Mouse (Mus musculus): ENCODE results near the gene Anapc2. TPM values are rescaled to one million over a fixed set of nuclear protein-coding genes. Genes with fewer than 3 reads are reported as not detected.

The Anapc2 gene
- polyA plus RNA-seq, 1 experiment from 2014 or later, result 128 TPM

DNA sequence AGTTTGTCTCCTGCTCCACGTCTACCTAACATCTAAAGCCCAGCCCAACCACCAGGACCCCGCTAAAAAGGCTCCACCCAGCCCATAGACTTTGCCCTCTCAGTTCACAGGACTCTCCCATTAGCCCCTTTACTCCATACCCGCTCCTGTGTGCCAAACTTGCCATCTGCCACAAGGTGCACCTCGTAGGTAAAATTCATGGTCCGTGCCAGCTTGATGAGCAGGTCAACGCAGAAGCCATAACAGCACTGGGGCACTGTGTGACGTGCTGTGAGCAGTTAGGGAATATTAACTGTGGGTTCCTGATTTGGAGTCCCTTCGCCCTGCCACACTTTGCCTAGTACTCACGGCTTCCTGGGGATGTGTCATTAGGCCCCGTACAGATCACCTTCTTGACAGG lies 25.8 kb downstream of the Anapc2 start:
- Histone ChIP-seq H3K9ac (ENCODE audit: low read length) (no peak overlapping the region), H3K4me3 (ENCODE audit: low read depth, low read length) (no peak overlapping the region), H3K36me3 (ENCODE audit: control insufficient read depth, insufficient read depth, low read length) (no peaks in the 10 kb centered on the region), H3K27ac (ENCODE audit: low read depth, low read length) (no peak overlapping the region), H3K9me3 (ENCODE audit: control insufficient read depth, low read length) (no peaks in the 10 kb centered on the region), H3K4me2 (ENCODE audit: low read depth) (no peak overlapping the region), H3K27me3 (ENCODE audit: control insufficient read depth, insufficient read depth, low read length) (peaks cover 11% of the 10 kb centered on the region), H3K4me1 (ENCODE audit: control insufficient read depth, insufficient read depth, low read length) (no peaks in the 10 kb centered on the region)
- ATAC-seq (ENCODE audit: insufficient read depth, low FRiP score, low TSS enrichment) (no peak), DNase-seq (ENCODE audit: low spot score) (no peak)
- 84% methylated on average over 10 of the region's 10 CpGs for WGBS

- H3K36me3 ChIP-seq (ENCODE audit: control insufficient read depth, insufficient read depth, low read length), result no peaks in the 10 kb centered on the region
- no peaks in the 10 kb centered on the region for H3K9me3 ChIP-seq (ENCODE audit: control insufficient read depth, low read length)
- H3K9ac ChIP-seq (ENCODE audit: low read length), result no peak overlapping the region
- H3K27me3 ChIP-seq (ENCODE audit: control insufficient read depth, insufficient read depth, low read length), result peaks cover 28% of the 10 kb centered on the region; the same call in 1 of the 2 replicates
- no peak overlapping the region for H3K4me2 ChIP-seq (ENCODE audit: low read depth)
- no peaks in the 10 kb centered on the region; the same call in 1 of the 2 replicates for H3K4me1 ChIP-seq (ENCODE audit: control insufficient read depth, insufficient read depth, low read length)
- ATAC-seq (ENCODE audit: insufficient read depth, low FRiP score, low TSS enrichment) (no peak), DNase-seq (ENCODE audit: low spot score) (no peak)
- H3K4me3 ChIP-seq (ENCODE audit: low read depth, low read length), result no peak overlapping the region
- no peak overlapping the region for H3K27ac ChIP-seq (ENCODE audit: low read depth, low read length)
- WGBS, result 67% methylated on average over 3 of the region's 3 CpGs
Observed at GRCm38 (mm10) chr2:25303452-25303851, 31.2 kb downstream of the Anapc2 start.

DNA sequence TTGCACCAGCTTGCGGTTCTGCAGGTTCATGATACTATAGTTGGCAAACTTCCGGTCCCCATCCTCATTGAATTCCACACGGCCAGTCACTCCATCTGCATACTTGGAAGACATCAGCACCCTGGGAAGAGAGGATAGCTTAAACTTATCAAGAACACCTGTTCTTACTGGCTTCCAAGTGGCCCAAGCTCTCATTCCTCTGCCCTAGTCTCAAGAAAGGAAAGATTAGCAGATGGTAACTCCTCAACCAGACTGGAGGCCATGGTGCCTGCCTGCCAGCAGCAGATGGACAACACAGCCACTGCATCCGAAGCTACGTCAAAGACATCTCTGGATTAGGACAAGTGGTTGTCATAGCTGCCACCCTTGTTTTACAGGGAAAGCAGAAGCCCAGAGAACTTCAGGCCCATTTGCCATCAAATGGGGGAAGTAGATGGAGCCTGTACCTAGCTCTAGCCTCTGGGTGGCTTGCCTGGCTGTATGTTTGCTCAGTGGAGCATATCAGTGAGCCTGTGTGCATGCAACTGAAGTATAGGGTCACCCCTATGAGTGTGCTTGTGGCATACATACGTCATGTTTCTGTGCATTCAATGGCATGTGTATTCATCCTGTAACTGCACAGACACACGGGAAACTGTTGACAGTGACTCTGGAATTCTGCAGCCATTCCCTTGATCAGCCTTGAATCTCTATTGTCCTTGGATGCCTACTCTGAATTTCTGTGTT lies 31.8 kb downstream of the Anapc2 start:
- H3K36me3 ChIP-seq (ENCODE audit: control insufficient read depth, insufficient read depth, low read length), result no peaks in the 10 kb centered on the region
- H3K9me3 ChIP-seq (ENCODE audit: control insufficient read depth, low read length), result no peaks in the 10 kb centered on the region
- peak overlapping the region; percentile 42; the same call in 1 of the 2 replicates for H3K4me3 ChIP-seq (ENCODE audit: low read depth, low read length)
- no peak overlapping the region for H3K27ac ChIP-seq (ENCODE audit: low read depth, low read length)
- no peaks in the 10 kb centered on the region; the same call in 1 of the 2 replicates for H3K4me1 ChIP-seq (ENCODE audit: control insufficient read depth, insufficient read depth, low read length)
- DNase-seq (ENCODE audit: low spot score), result peak; percentile 5
- no peak overlapping the region for H3K9ac ChIP-seq (ENCODE audit: low read length)
- WGBS, result 71% methylated on average over 7 of the region's 7 CpGs
- ATAC-seq (ENCODE audit: insufficient read depth, low FRiP score, low TSS enrichment), result no peak
- peak overlapping the region; percentile 78; the same call in 1 of the 2 replicates for H3K4me2 ChIP-seq (ENCODE audit: low read depth)
- peaks cover 32% of the 10 kb centered on the region for H3K27me3 ChIP-seq (ENCODE audit: control insufficient read depth, insufficient read depth, low read length)

GRCm38 (mm10) chr2:25304657-25305541 lies 32.6 kb downstream of the Anapc2 start:
- peaks cover 37% of the 10 kb centered on the region for H3K27me3 ChIP-seq (ENCODE audit: control insufficient read depth, insufficient read depth, low read length)
- 3% methylated on average over 37 of the region's 45 CpGs for WGBS
- H3K27ac ChIP-seq (ENCODE audit: low read depth, low read length), result no peak overlapping the region

DNA sequence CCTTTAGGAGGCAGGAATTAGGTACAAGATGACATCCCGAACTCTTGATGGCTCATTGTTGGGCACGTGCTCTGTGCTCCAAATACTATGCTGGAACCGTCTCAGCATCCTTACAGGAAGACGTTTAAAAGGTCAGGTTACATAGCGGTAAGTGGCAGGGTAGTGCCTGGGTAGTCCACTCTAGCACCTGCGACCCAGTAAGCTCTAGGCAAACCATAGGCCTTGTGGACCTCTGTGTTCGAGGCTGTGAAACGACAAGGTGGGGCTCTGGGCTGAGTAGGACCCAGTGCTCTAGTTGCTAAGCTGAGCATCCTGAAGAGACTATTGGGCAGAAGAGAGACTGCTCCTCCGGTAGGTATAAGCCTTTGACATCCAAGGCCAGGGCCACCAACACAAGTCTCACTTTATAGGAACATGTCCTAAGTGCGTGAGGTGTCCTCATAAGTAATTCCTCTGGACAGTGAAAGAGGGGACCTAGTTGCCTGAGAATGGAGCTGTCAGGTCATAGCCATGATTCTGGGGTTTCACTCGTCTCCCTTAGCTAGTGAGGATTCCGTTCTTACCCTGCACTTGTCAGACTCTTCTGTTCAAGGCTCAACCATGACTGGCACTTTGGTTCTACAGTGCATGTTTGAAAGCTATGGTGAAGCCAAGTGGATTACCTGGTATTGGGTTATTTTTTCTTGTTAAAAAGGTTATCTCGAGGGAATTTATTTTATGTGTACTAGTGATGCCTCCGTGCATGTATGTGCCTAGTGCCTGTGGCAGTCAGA lies 33.5 kb downstream of the Anapc2 start:
- Histone ChIP-seq H3K4me1 (ENCODE audit: control insufficient read depth, insufficient read depth, low read length) (no peaks in the 10 kb centered on the region; the same call in 1 of the 2 replicates), H3K36me3 (ENCODE audit: control insufficient read depth, insufficient read depth, low read length) (no peaks in the 10 kb centered on the region), H3K4me3 (ENCODE audit: low read depth, low read length) (peak overlapping the region; percentile 42), H3K27me3 (ENCODE audit: control insufficient read depth, insufficient read depth, low read length) (peaks cover 45% of the 10 kb centered on the region), H3K4me2 (ENCODE audit: low read depth) (peak overlapping the region; percentile 78), H3K27ac (ENCODE audit: low read depth, low read length) (no peak overlapping the region), H3K9ac (ENCODE audit: low read length) (peak overlapping the region; percentile 35), H3K9me3 (ENCODE audit: control insufficient read depth, low read length) (no peaks in the 10 kb centered on the region)
- ATAC-seq (ENCODE audit: insufficient read depth, low FRiP score, low TSS enrichment), result no peak
- WGBS, result 46% methylated on average over 14 of the region's 14 CpGs
- peak; percentile 0 for DNase-seq (ENCODE audit: low spot score)

More at GRCm38 (mm10) chr2:25304657-25305541, 32.6 kb downstream of the Anapc2 start:
- DNase-seq (ENCODE audit: low spot score), result peak; percentile 76
- H3K9ac ChIP-seq (ENCODE audit: low read length), result peak overlapping the region; percentile 35
- ATAC-seq (ENCODE audit: insufficient read depth, low FRiP score, low TSS enrichment), result peak; percentile 76
- H3K36me3 ChIP-seq (ENCODE audit: control insufficient read depth, insufficient read depth, low read length), result no peaks in the 10 kb centered on the region
- H3K4me3 ChIP-seq (ENCODE audit: low read depth, low read length), result peak overlapping the region; percentile 42
- H3K4me1 ChIP-seq (ENCODE audit: control insufficient read depth, insufficient read depth, low read length), result no peaks in the 10 kb centered on the region; the same call in 1 of the 2 replicates
- H3K4me2 ChIP-seq (ENCODE audit: low read depth), result peak overlapping the region; percentile 78
- H3K9me3 ChIP-seq (ENCODE audit: control insufficient read depth, low read length), result no peaks in the 10 kb centered on the region

GRCm38 (mm10) chr2:25310180-25310579 lies 37.9 kb downstream of the Anapc2 start:
- no peak for ATAC-seq (ENCODE audit: insufficient read depth, low FRiP score, low TSS enrichment)

GRCm38 (mm10) chr2:25310969-25311368 lies 38.7 kb downstream of the Anapc2 start:
- Histone ChIP-seq H3K4me2 (ENCODE audit: low read depth) (no peak overlapping the region), H3K9ac (ENCODE audit: low read length) (no peak overlapping the region), H3K9me3 (ENCODE audit: control insufficient read depth, low read length) (no peaks in the 10 kb centered on the region), H3K36me3 (ENCODE audit: control insufficient read depth, insufficient read depth, low read length) (no peaks in the 10 kb centered on the region), H3K27ac (ENCODE audit: low read depth, low read length) (no peak overlapping the region), H3K4me3 (ENCODE audit: low read depth, low read length) (no peak overlapping the region), H3K4me1 (ENCODE audit: control insufficient read depth, insufficient read depth, low read length) (no peaks in the 10 kb centered on the region), H3K27me3 (ENCODE audit: control insufficient read depth, insufficient read depth, low read length) (peaks cover 58% of the 10 kb centered on the region)
- DNase-seq (ENCODE audit: low spot score), result peak; percentile 7
- ATAC-seq (ENCODE audit: insufficient read depth, low FRiP score, low TSS enrichment), result no peak
- WGBS, result 2% methylated on average over 22 of the region's 22 CpGs

More at GRCm38 (mm10) chr2:25310180-25310579, 37.9 kb downstream of the Anapc2 start:
- H3K27ac ChIP-seq (ENCODE audit: low read depth, low read length), result no peak overlapping the region
- H3K4me3 ChIP-seq (ENCODE audit: low read depth, low read length), result no peak overlapping the region
- WGBS, result 58% methylated on average over 10 of the region's 10 CpGs
- H3K9ac ChIP-seq (ENCODE audit: low read length), result no peak overlapping the region
- peak; percentile 4 for DNase-seq (ENCODE audit: low spot score)
- H3K4me2 ChIP-seq (ENCODE audit: low read depth), result no peak overlapping the region
- no peaks in the 10 kb centered on the region for H3K9me3 ChIP-seq (ENCODE audit: control insufficient read depth, low read length)
- peaks cover 63% of the 10 kb centered on the region for H3K27me3 ChIP-seq (ENCODE audit: control insufficient read depth, insufficient read depth, low read length)
- no peaks in the 10 kb centered on the region for H3K36me3 ChIP-seq (ENCODE audit: control insufficient read depth, insufficient read depth, low read length)
- H3K4me1 ChIP-seq (ENCODE audit: control insufficient read depth, insufficient read depth, low read length), result no peaks in the 10 kb centered on the region; the same call in 1 of the 2 replicates

- no peak for DNase-seq (ENCODE audit: low spot score)
- Histone ChIP-seq H3K36me3 (ENCODE audit: control insufficient read depth, insufficient read depth, low read length) (no peaks in the 10 kb centered on the region), H3K27ac (ENCODE audit: low read depth, low read length) (no peak overlapping the region), H3K4me2 (ENCODE audit: low read depth) (no peak overlapping the region), H3K9me3 (ENCODE audit: control insufficient read depth, low read length) (no peaks in the 10 kb centered on the region), H3K4me3 (ENCODE audit: low read depth, low read length) (no peak overlapping the region), H3K27me3 (ENCODE audit: control insufficient read depth, insufficient read depth, low read length) (peaks cover 58% of the 10 kb centered on the region), H3K4me1 (ENCODE audit: control insufficient read depth, insufficient read depth, low read length) (no peaks in the 10 kb centered on the region), H3K9ac (ENCODE audit: low read length) (no peak overlapping the region)
- ATAC-seq (ENCODE audit: insufficient read depth, low FRiP score, low TSS enrichment), result no peak
- WGBS, result 2% methylated on average over 11 of the region's 11 CpGs
Observed at GRCm38 (mm10) chr2:25311491-25311891, 39.2 kb downstream of the Anapc2 start.
